Mouse (Mus musculus) embryonic facial prominence, embryonic 10.5 days (tissue): ENCODE data around the gene Cotl1. TPM values are rescaled to one million over a fixed set of nuclear protein-coding genes. Genes with fewer than 3 reads are reported as not detected.
A peak's percentile ranks its signal among the peaks of the same experiment; 100 is the strongest.

Experiments
- DNase-seq: peaks from one replicate; pipeline ENCODE4 v3.0.0-alpha.2; 2017; ENCODE audit warnings: low spot score
- H3K27ac ChIP-seq: fragments of 300-500 bp; sonication (generic); replicated peaks from 2 replicates; pipeline ENCODE4 v1.5.1; 2016; ENCODE audit warnings: mild to moderate bottlenecking
- H3K27me3 ChIP-seq: fragments of 300-500 bp; sonication (generic); replicated peaks from 2 replicates; pipeline ENCODE4 v1.6.1; 2016; ENCODE audit warnings: low read depth, mild to moderate bottlenecking; ENCODE audit not compliant: poor library complexity, severe bottlenecking
- H3K36me3 ChIP-seq: fragments of 300-500 bp; sonication (generic); replicated peaks from 2 replicates; pipeline ENCODE4 v1.6.1; 2016; ENCODE audit warnings: mild to moderate bottlenecking, moderate library complexity
- H3K4me1 ChIP-seq: fragments of 300-500 bp; sonication (generic); 2 replicates; pipeline ENCODE4 v1.6.1; 2016
- H3K4me3 ChIP-seq: fragments of 300-500 bp; sonication (generic); 2 replicates; pipeline ENCODE4 v1.5.1; 2016; ENCODE audit warnings: mild to moderate bottlenecking, moderate library complexity
- H3K9me3 ChIP-seq: fragments of 300-500 bp; sonication (generic); 2 replicates; pipeline ENCODE4 v1.6.1; 2016; ENCODE audit warnings: mild to moderate bottlenecking
- WGBS: fragments of 180-500 bp; shearing (Covaris S2); methylation state at CpG from one replicate; pipeline ENCODE4 v1.1.7; 2016; 5-methylcytosine and 5-hydroxymethylcytosine counted together
- polyA plus RNA-seq: library from polyadenylated mRNA; unstranded; fragments of >200 nt; fragmentation: Nextera tagmentation; extraction: Ambion mirVana; gene quantifications from 2 replicates; pipeline ENCODE4 v1.2.1, GENCODE M21; 2016

Cotl1 gene
- polyA plus RNA-seq, 1 experiment from 2014 or later: 137 TPM

DNA sequence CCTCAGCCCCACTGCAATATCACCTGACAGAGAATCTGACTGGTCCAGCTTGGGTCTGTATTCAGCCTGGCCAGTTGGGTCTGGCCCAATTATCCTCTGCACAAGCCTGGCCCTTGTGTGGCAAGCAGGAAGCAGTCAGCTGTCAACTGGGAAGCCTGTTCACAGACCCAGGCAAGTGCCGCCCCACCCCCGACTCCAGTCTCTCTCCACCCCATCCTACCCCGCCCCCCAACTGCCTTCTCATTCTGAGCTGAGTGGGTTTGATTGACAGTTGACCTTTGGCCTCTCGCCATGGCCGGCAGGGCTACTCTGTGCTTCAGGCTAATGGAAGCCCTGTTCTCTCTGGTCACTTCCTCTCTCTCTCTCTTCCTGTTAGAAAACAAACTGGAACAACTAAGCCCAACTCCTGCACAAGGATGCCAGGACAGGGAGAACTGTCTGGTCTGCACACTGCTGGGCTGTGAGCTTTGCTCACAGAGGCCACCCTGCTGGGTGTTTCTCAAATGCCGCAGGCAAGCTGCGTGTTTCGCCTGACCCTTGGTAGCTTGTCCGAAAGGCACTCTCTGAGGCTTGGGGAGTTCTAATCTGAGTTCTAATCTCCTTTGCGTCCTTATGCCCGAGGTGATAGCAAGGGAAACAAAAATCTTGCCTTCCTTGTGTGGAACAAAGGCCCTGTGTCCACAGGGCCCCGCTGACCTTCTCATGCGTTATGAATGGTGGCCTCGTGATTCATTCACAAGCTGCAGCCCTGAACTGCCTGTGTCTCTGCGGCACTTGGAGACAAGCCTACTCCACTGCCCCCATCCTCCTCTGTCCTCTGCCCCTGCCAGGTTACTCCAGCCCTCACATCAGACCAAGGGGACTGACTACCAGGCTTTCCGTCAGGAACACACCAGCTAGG lies 48.3 kb downstream of the Cotl1 start:
- 9% methylated on average over 16 of the region's 16 CpGs for WGBS
- Histone ChIP-seq H3K4me1 (peaks cover 84% of the 10 kb centered on the region), H3K4me3 (peak overlapping the region; percentile 0; the same call in 1 of the 2 replicates), H3K27me3 (no peaks in the 10 kb centered on the region), H3K9me3 (no peaks in the 10 kb centered on the region), H3K27ac (peak overlapping the region; percentile 87), H3K36me3 (no peaks in the 10 kb centered on the region)
- DNase-seq: peak; percentile 91

DNA sequence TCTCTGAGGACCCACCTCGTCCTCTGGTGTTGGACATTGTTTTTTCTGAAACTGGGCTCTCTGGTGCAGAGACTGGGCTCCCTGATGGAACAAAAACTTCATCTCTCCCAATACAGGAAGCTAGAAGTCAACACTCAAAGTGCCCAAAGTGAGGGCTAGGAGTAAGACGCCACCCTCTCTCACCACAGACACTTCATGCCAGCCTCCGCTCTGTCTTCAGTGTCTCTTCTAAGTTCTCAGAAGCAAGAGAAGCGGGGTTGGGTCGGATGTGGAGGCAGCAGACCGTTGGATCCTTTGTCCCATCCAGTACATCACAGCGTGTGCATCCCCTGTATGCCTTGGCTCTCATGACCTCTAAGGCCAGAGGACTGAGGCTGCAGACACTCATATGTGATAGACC lies 50.8 kb downstream of the Cotl1 start:
- no peak overlapping the region for H3K4me3 ChIP-seq
- peak overlapping the region; percentile 26 for H3K27ac ChIP-seq
- H3K4me1 ChIP-seq: peaks cover 89% of the 10 kb centered on the region
- no peaks in the 10 kb centered on the region for H3K9me3 ChIP-seq
- 85% methylated on average over 7 of the region's 7 CpGs for WGBS
- peaks cover 3% of the 10 kb centered on the region for H3K27me3 ChIP-seq
- no peak for DNase-seq
- H3K36me3 ChIP-seq: no peaks in the 10 kb centered on the region

DNA sequence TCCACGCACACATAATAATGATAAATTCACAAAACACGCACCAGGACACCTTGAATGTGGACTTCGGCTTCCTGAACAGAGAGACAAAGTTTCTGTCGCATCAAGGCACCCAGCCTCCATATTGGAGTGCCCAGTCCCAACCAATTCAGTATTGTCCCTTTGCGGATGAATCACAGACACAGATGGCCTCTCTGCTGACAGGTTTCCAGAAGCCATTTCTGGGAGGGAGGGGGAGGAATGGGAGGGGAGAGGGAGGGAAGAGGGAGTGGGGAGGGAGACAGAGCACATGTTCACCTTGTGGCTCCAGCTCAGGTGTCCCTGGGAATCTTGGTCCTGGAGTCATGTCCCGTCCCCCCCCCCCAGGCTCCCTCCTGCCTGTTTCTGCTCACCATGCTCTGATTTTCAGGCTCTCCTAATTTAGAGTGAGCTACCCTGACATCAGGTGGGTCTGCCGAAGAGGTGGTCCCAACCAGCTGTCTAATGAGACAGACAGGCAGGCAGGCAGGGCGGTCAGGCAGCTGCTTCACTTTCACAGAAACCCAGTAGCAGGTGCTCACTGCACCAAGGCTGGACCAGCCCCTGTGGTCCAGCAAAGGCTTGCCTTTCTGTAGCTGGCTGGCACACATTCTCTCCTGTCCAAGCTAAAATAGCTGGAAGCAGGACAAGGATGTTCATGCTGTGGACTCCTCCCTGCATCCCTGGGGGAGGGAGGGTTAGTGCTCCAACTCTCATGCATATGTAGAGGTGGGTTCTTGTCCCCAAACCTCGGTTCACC lies 51.5 kb downstream of the Cotl1 start:
- WGBS: 69% methylated on average over 9 of the region's 9 CpGs
- Histone ChIP-seq H3K27ac (peak overlapping the region; percentile 26), H3K27me3 (peaks cover 10% of the 10 kb centered on the region), H3K36me3 (no peaks in the 10 kb centered on the region), H3K4me3 (no peak overlapping the region), H3K9me3 (no peaks in the 10 kb centered on the region), H3K4me1 (peaks cover 91% of the 10 kb centered on the region)
- DNase-seq: no peak

DNA sequence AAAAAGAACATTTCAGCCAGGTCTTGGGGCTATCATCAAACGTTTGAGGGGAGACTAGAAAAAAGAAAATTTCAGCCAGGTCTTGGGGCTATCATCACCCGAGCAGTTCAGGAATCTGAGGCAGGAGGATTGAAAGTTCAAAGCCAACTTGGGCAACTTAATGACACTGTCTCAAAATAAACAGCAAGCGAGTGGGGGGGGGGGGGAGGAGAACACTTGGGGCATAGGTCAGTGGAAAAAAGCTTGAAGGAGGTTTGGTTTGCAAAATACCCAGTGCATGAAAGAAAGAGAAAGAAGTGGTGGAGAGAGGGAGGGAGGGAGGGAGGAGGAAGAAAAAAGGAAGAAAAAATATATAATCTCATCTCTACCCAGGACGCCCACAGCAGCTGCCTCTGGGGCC lies 53.0 kb downstream of the Cotl1 start:
- DNase-seq: no peak
- peaks cover 11% of the 10 kb centered on the region for H3K27me3 ChIP-seq
- no peaks in the 10 kb centered on the region for H3K36me3 ChIP-seq
- H3K4me1 ChIP-seq: peaks cover 85% of the 10 kb centered on the region
- no peaks in the 10 kb centered on the region for H3K9me3 ChIP-seq
- H3K27ac ChIP-seq: no peak overlapping the region
- H3K4me3 ChIP-seq: no peak overlapping the region
- 46% methylated on average over 4 of the region's 4 CpGs for WGBS

DNA sequence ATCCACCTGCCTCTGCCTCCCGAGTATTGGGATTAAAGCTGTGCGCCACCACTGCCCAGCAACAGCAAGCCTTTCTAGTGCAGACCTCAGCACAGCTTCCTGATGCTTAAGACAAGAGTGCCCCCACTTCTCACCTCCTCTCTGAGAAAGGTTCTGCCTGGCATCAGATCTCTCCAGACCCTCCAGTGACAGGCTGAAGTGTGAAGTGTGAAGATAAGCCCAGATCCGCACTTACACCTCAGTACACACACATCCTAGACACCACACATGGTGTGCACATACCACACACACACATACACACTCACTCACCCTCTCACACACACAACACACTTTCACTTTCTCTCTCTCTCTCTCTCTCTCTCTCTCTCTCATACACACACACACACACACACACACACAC lies 53.5 kb downstream of the Cotl1 start:
- H3K27ac ChIP-seq: no peak overlapping the region
- 84% methylated on average over 3 of the region's 3 CpGs for WGBS
- peaks cover 81% of the 10 kb centered on the region for H3K4me1 ChIP-seq
- no peaks in the 10 kb centered on the region for H3K36me3 ChIP-seq
- peaks cover 11% of the 10 kb centered on the region for H3K27me3 ChIP-seq
- H3K9me3 ChIP-seq: no peaks in the 10 kb centered on the region
- no peak overlapping the region for H3K4me3 ChIP-seq
- DNase-seq: no peak

DNA sequence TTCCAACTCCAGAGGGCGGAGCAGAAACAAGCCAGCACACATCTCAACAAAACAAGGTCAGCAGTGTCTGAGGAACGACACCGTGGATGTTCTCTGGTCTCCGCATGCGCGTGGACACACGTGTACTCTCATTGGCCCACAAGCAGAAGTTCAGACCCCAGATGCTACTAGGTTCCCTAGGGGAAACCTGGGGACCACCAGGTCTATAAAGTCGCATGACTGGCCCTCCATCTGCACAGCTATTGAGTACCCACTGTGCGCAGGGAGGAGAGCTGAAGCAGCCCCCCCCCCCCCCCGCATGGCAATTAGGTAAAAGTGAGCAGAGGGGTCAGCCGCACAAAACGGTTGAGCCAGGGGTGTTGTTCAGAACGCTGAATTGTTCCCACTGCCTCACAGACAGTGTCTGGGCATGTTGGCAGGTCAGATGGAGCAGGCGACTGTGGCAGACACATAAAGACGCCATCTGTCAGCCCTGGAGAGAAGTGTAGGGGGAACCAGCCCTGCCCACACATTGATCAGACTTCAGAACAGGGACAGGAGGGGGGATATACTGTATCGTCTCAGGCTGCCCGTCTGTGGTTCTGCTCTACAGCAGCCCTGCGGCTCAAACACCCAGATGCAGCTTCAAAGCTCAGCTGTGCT lies 54.5 kb downstream of the Cotl1 start:
- no peaks in the 10 kb centered on the region for H3K9me3 ChIP-seq
- no peaks in the 10 kb centered on the region for H3K36me3 ChIP-seq
- peaks cover 76% of the 10 kb centered on the region for H3K4me1 ChIP-seq
- H3K27me3 ChIP-seq: peaks cover 11% of the 10 kb centered on the region
- H3K27ac ChIP-seq: peak overlapping the region; percentile 65; the same call in 1 of the 2 replicates
- DNase-seq: no peak
- 50% methylated on average over 18 of the region's 18 CpGs for WGBS
- no peak overlapping the region for H3K4me3 ChIP-seq

DNA sequence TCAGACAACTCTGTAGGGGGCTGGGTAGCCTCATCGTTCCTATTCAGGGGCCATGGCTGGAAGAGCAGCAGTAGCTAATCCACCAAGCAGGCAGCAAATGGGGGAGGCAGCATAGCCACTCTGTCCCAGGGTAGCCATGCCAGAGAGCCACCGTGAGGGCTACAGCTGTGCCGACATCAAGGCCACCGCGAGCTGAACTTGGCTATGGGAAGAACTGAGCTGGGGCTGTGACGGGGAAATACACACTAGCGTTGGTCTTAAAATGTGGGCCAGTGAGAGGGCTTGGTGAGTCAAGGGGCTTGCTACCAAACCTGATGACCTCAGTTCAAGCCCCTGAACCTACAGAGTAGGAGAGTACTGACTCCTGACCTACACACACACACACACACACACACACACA lies 55.7 kb downstream of the Cotl1 start:
- Histone ChIP-seq H3K9me3 (no peaks in the 10 kb centered on the region), H3K36me3 (no peaks in the 10 kb centered on the region), H3K27me3 (peaks cover 11% of the 10 kb centered on the region), H3K27ac (peak overlapping the region; percentile 25; the same call in 1 of the 2 replicates), H3K4me3 (no peak overlapping the region), H3K4me1 (peaks cover 69% of the 10 kb centered on the region)
- WGBS: 65% methylated on average over 7 of the region's 7 CpGs
- DNase-seq: no peak

DNA sequence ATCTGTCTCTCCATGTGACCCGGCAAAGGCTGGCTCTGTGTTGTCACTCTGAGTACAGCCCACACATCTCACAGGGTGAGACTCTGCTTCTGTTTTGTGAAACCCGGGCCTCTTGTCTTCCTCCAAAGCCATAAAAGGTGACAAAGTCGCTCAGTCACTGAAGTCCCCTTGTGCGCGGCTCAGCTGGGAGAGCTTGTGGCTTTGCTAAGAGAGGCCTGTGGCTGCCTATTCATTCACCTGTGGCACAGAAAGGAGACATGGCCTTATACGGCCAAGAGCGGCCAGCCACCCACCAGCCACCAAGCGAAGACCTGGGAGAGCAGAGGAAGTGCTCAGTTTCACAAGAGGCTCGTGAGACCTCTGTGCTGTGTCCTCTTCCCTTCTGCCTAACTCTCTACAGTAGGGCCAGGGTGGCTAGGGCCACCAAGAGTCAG lies 56.2 kb downstream of the Cotl1 start:
- Histone ChIP-seq H3K4me3 (no peak overlapping the region), H3K4me1 (peaks cover 64% of the 10 kb centered on the region), H3K36me3 (no peaks in the 10 kb centered on the region), H3K9me3 (no peaks in the 10 kb centered on the region), H3K27ac (peak overlapping the region; percentile 55; the same call in 1 of the 2 replicates), H3K27me3 (peaks cover 11% of the 10 kb centered on the region)
- WGBS: 55% methylated on average over 9 of the region's 9 CpGs
- no peak for DNase-seq

DNA sequence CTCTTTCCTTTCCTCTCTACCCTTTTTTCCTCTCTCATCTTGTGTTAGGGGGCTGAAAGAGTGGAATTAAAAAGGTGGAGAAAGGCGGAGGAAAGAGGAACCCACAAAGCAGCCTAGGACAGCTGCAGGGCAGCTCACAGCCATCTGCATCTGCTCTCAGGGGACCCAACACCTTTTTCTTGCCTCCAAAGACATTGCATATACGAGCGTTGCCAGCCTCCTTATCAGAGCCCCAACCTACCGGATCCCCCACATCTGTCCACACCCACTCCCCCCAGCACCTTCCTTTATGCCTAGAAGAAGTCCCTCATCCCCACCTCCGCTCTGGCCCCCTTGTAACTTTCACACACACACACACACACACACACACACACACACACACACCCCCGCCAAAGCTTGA lies 56.8 kb downstream of the Cotl1 start:
- Histone ChIP-seq H3K4me1 (peaks cover 64% of the 10 kb centered on the region), H3K4me3 (no peak overlapping the region), H3K27ac (peak overlapping the region; percentile 55; the same call in 1 of the 2 replicates), H3K27me3 (peaks cover 11% of the 10 kb centered on the region), H3K36me3 (no peaks in the 10 kb centered on the region), H3K9me3 (no peaks in the 10 kb centered on the region)
- DNase-seq: no peak
- WGBS: 69% methylated on average over 6 of the region's 6 CpGs

DNA sequence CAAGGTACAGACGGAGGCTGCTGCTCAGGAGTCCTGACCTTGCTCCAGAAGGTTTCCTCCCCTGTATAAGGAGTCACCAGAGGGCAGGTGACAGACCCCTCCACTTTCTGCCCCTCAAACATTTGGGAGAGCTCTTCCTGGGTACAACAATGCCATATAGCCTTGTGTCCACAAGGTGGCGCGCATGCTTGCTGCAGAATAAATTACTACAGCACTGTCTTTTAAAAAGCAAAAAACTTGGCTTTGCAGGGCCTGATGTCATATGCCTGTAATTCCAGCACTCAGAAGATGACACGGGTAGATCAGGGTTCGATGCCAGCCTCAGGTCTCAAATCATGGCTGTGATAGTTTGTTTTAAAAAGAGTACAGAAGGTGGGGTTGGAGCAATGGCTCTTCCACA lies 57.6 kb downstream of the Cotl1 start:
- 8% methylated on average over 5 of the region's 5 CpGs for WGBS
- peaks cover 11% of the 10 kb centered on the region for H3K27me3 ChIP-seq
- H3K27ac ChIP-seq: no peak overlapping the region
- no peaks in the 10 kb centered on the region for H3K36me3 ChIP-seq
- peak; percentile 74 for DNase-seq
- H3K9me3 ChIP-seq: no peaks in the 10 kb centered on the region
- H3K4me3 ChIP-seq: no peak overlapping the region
- peaks cover 65% of the 10 kb centered on the region for H3K4me1 ChIP-seq

DNA sequence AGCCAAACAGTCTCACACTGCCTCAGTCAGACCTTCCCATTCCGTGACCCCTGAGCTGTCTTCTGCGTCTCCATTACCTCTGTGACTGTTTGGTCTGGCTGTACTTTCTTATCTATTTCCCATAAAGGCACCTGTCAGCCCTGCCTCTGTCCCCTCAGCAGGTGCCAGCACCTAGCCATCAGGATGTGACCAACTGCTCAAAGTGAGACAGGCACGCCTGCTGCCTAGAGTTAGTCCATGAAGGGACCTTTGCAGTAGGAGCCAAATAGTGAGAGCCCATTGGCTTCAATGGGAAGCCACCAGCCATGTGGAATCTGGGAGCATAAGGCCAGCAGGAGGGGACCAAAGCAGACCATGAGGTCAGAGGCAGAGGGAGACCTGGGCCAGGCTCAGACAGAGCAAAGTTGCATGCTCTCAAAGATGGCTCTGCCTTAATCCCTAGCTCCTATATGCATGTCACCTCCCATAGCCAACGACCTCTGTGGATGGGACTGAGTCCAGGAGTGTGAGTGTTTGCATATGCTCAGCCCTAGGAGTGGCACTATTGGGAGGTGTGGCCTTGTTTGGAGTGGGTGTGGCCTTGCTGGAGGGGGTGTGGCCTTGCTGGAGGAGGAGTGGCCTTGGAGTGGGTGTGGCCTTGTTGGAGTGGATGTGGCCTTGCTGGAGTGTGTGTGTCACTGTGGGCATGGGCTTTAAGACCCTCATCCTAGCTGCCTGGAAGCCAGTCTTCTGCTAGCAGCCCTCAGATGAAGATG lies 59.1 kb downstream of the Cotl1 start:
- Histone ChIP-seq H3K27ac (no peak overlapping the region), H3K4me1 (peaks cover 67% of the 10 kb centered on the region), H3K4me3 (no peak overlapping the region), H3K36me3 (no peaks in the 10 kb centered on the region), H3K27me3 (peaks cover 11% of the 10 kb centered on the region; the same call in 1 of the 2 replicates), H3K9me3 (no peaks in the 10 kb centered on the region)
- WGBS: 76% methylated on average over 4 of the region's 4 CpGs
- no peak for DNase-seq
